Mouse (Mus musculus): ENCODE results near the gene Mctp1. TPM values are rescaled to one million over a fixed set of nuclear protein-coding genes. Genes with fewer than 3 reads are reported as not detected.
"Not testable (repeated sequence)": the region's sequence is repeated elsewhere in the genome, so short reads cannot be mapped to it uniquely, and the experiment has no call there.

The Mctp1 gene
- polyA plus RNA-seq (2014; fragmentation: Nextera tagmentation; extraction: Ambion mirVana): 0.37 and 0.44 TPM in 2 replicates

GRCm38 (mm10) chr13:76383972-76384663 is at the start of gene Mctp1:
Gene Mctp1 (plus strand): TSS chr13:76384535.
- H3K4me3 ChIP-seq (ENCODE audit: low read depth, low read length): peak within 1 kb of the TSS; percentile 58
- H3K9me3 ChIP-seq (ENCODE audit: control insufficient read depth, low read length): no peaks in the 10 kb centered on the region
- DNase-seq (ENCODE audit: low spot score) (peak; percentile 76), ATAC-seq (ENCODE audit: insufficient read depth, low FRiP score, low TSS enrichment) (peak; percentile 90)
- peak within 1 kb of the TSS; percentile 64 for H3K9ac ChIP-seq (ENCODE audit: low read length)
- under 1% methylated on average over 24 of the region's 62 CpGs for WGBS
- H3K4me2 ChIP-seq (ENCODE audit: low read depth): peak within 1 kb of the TSS; percentile 97
- H3K4me1 ChIP-seq (ENCODE audit: control insufficient read depth, insufficient read depth, low read length): peaks cover 2% of the 10 kb centered on the region; the same call in 1 of the 2 replicates
- no peaks in the 10 kb centered on the region for H3K36me3 ChIP-seq (ENCODE audit: control insufficient read depth, insufficient read depth, low read length)
- no peak within 1 kb of the TSS for H3K27ac ChIP-seq (ENCODE audit: low read depth, low read length)
- peaks cover 16% of the 10 kb centered on the region for H3K27me3 ChIP-seq (ENCODE audit: control insufficient read depth, insufficient read depth, low read length)

GRCm38 (mm10) chr13:76345941-76346340 is 38.4 kb upstream of the Mctp1 start:
- H3K4me3 ChIP-seq (ENCODE audit: low read depth, low read length); H3K4me1 ChIP-seq (ENCODE audit: control insufficient read depth, insufficient read depth, low read length); H3K36me3 ChIP-seq (ENCODE audit: control insufficient read depth, insufficient read depth, low read length); H3K27ac ChIP-seq (ENCODE audit: low read depth, low read length); H3K4me2 ChIP-seq (ENCODE audit: low read depth); H3K9me3 ChIP-seq (ENCODE audit: control insufficient read depth, low read length); H3K27me3 ChIP-seq (ENCODE audit: control insufficient read depth, insufficient read depth, low read length); ATAC-seq (ENCODE audit: insufficient read depth, low FRiP score, low TSS enrichment); DNase-seq (ENCODE audit: low spot score); H3K9ac ChIP-seq (ENCODE audit: low read length): not testable (repeated sequence)
- WGBS: 77% methylated on average over 19 of the region's 21 CpGs

GRCm38 (mm10) chr13:76358720-76359119 is 25.6 kb upstream of the Mctp1 start:
- H3K4me2 ChIP-seq (ENCODE audit: low read depth): no peak overlapping the region
- H3K27me3 ChIP-seq (ENCODE audit: control insufficient read depth, insufficient read depth, low read length): no peaks in the 10 kb centered on the region
- no peaks in the 10 kb centered on the region for H3K4me1 ChIP-seq (ENCODE audit: control insufficient read depth, insufficient read depth, low read length)
- no peaks in the 10 kb centered on the region for H3K9me3 ChIP-seq (ENCODE audit: control insufficient read depth, low read length)
- H3K27ac ChIP-seq (ENCODE audit: low read depth, low read length): no peak overlapping the region
- H3K36me3 ChIP-seq (ENCODE audit: control insufficient read depth, insufficient read depth, low read length): no peaks in the 10 kb centered on the region
- no peak overlapping the region for H3K4me3 ChIP-seq (ENCODE audit: low read depth, low read length)
- H3K9ac ChIP-seq (ENCODE audit: low read length): no peak overlapping the region
- DNase-seq (ENCODE audit: low spot score) (peak; percentile 12), ATAC-seq (ENCODE audit: insufficient read depth, low FRiP score, low TSS enrichment) (no peak)

GRCm38 (mm10) chr13:76384664-76385435 is 515 bp downstream of the Mctp1 start:
- Histone ChIP-seq H3K9ac (ENCODE audit: low read length) (peak overlapping the region; percentile 64), H3K4me2 (ENCODE audit: low read depth) (peak overlapping the region; percentile 97), H3K27ac (ENCODE audit: low read depth, low read length) (no peak overlapping the region), H3K9me3 (ENCODE audit: control insufficient read depth, low read length) (no peaks in the 10 kb centered on the region), H3K4me1 (ENCODE audit: control insufficient read depth, insufficient read depth, low read length) (peaks cover 2% of the 10 kb centered on the region; the same call in 1 of the 2 replicates), H3K36me3 (ENCODE audit: control insufficient read depth, insufficient read depth, low read length) (no peaks in the 10 kb centered on the region), H3K27me3 (ENCODE audit: control insufficient read depth, insufficient read depth, low read length) (peaks cover 16% of the 10 kb centered on the region), H3K4me3 (ENCODE audit: low read depth, low read length) (peak overlapping the region; percentile 58)
- DNase-seq (ENCODE audit: low spot score) (peak; percentile 81), ATAC-seq (ENCODE audit: insufficient read depth, low FRiP score, low TSS enrichment) (peak; percentile 91)
- WGBS: 2% methylated on average over 54 of the region's 58 CpGs

- Histone ChIP-seq H3K4me3 (ENCODE audit: low read depth, low read length) (no peak overlapping the region), H3K27me3 (ENCODE audit: control insufficient read depth, insufficient read depth, low read length) (peaks cover 10% of the 10 kb centered on the region), H3K9me3 (ENCODE audit: control insufficient read depth, low read length) (no peaks in the 10 kb centered on the region), H3K4me1 (ENCODE audit: control insufficient read depth, insufficient read depth, low read length) (peaks cover 2% of the 10 kb centered on the region; the same call in 1 of the 2 replicates), H3K4me2 (ENCODE audit: low read depth) (no peak overlapping the region), H3K36me3 (ENCODE audit: control insufficient read depth, insufficient read depth, low read length) (no peaks in the 10 kb centered on the region), H3K9ac (ENCODE audit: low read length) (no peak overlapping the region), H3K27ac (ENCODE audit: low read depth, low read length) (no peak overlapping the region)
- 71% methylated on average over 3 of the region's 3 CpGs for WGBS
- no peak for ATAC-seq (ENCODE audit: insufficient read depth, low FRiP score, low TSS enrichment)
- no peak for DNase-seq (ENCODE audit: low spot score)
Measured at GRCm38 (mm10) chr13:76388615-76389014, 4.3 kb downstream of the Mctp1 start.

GRCm38 (mm10) chr13:76391920-76392319 is 7.6 kb downstream of the Mctp1 start:
- no peak overlapping the region for H3K9ac ChIP-seq (ENCODE audit: low read length)
- no peak overlapping the region for H3K4me3 ChIP-seq (ENCODE audit: low read depth, low read length)
- no peaks in the 10 kb centered on the region for H3K9me3 ChIP-seq (ENCODE audit: control insufficient read depth, low read length)
- no peaks in the 10 kb centered on the region for H3K36me3 ChIP-seq (ENCODE audit: control insufficient read depth, insufficient read depth, low read length)
- ATAC-seq (ENCODE audit: insufficient read depth, low FRiP score, low TSS enrichment): no peak
- DNase-seq (ENCODE audit: low spot score): no peak
- no peaks in the 10 kb centered on the region for H3K27me3 ChIP-seq (ENCODE audit: control insufficient read depth, insufficient read depth, low read length)
- H3K27ac ChIP-seq (ENCODE audit: low read depth, low read length): no peak overlapping the region
- no peak overlapping the region for H3K4me2 ChIP-seq (ENCODE audit: low read depth)
- no peaks in the 10 kb centered on the region for H3K4me1 ChIP-seq (ENCODE audit: control insufficient read depth, insufficient read depth, low read length)
- 70% methylated on average over 2 of the region's 2 CpGs for WGBS

- Histone ChIP-seq H3K27ac (ENCODE audit: low read depth, low read length) (no peak overlapping the region), H3K4me3 (ENCODE audit: low read depth, low read length) (no peak overlapping the region), H3K27me3 (ENCODE audit: control insufficient read depth, insufficient read depth, low read length) (no peaks in the 10 kb centered on the region), H3K4me1 (ENCODE audit: control insufficient read depth, insufficient read depth, low read length) (no peaks in the 10 kb centered on the region), H3K36me3 (ENCODE audit: control insufficient read depth, insufficient read depth, low read length) (no peaks in the 10 kb centered on the region), H3K9me3 (ENCODE audit: control insufficient read depth, low read length) (no peaks in the 10 kb centered on the region), H3K4me2 (ENCODE audit: low read depth) (no peak overlapping the region), H3K9ac (ENCODE audit: low read length) (no peak overlapping the region)
- ATAC-seq (ENCODE audit: insufficient read depth, low FRiP score, low TSS enrichment) (no peak), DNase-seq (ENCODE audit: low spot score) (no peak)
- WGBS: 84% methylated on average over 3 of the region's 3 CpGs
Measured at GRCm38 (mm10) chr13:76393106-76393505, 8.8 kb downstream of the Mctp1 start.

GRCm38 (mm10) chr13:76395906-76396305 is 11.6 kb downstream of the Mctp1 start:
- no peak for DNase-seq (ENCODE audit: low spot score)
- no peak for ATAC-seq (ENCODE audit: insufficient read depth, low FRiP score, low TSS enrichment)
- H3K36me3 ChIP-seq (ENCODE audit: control insufficient read depth, insufficient read depth, low read length): no peaks in the 10 kb centered on the region
- H3K4me3 ChIP-seq (ENCODE audit: low read depth, low read length): no peak overlapping the region
- H3K27me3 ChIP-seq (ENCODE audit: control insufficient read depth, insufficient read depth, low read length): no peaks in the 10 kb centered on the region
- no peaks in the 10 kb centered on the region for H3K4me1 ChIP-seq (ENCODE audit: control insufficient read depth, insufficient read depth, low read length)
- no peak overlapping the region for H3K27ac ChIP-seq (ENCODE audit: low read depth, low read length)
- H3K4me2 ChIP-seq (ENCODE audit: low read depth): no peak overlapping the region
- H3K9ac ChIP-seq (ENCODE audit: low read length): no peak overlapping the region
- H3K9me3 ChIP-seq (ENCODE audit: control insufficient read depth, low read length): no peaks in the 10 kb centered on the region

GRCm38 (mm10) chr13:76409296-76409695 is 25.0 kb downstream of the Mctp1 start:
- H3K4me3 ChIP-seq (ENCODE audit: low read depth, low read length): no peak overlapping the region
- ATAC-seq (ENCODE audit: insufficient read depth, low FRiP score, low TSS enrichment) (no peak), DNase-seq (ENCODE audit: low spot score) (no peak)
- WGBS: 87% methylated on average over 2 of the region's 2 CpGs
- H3K36me3 ChIP-seq (ENCODE audit: control insufficient read depth, insufficient read depth, low read length): no peaks in the 10 kb centered on the region
- H3K9me3 ChIP-seq (ENCODE audit: control insufficient read depth, low read length): no peaks in the 10 kb centered on the region
- no peak overlapping the region for H3K9ac ChIP-seq (ENCODE audit: low read length)
- H3K27ac ChIP-seq (ENCODE audit: low read depth, low read length): no peak overlapping the region
- no peaks in the 10 kb centered on the region for H3K27me3 ChIP-seq (ENCODE audit: control insufficient read depth, insufficient read depth, low read length)
- H3K4me2 ChIP-seq (ENCODE audit: low read depth): no peak overlapping the region
- H3K4me1 ChIP-seq (ENCODE audit: control insufficient read depth, insufficient read depth, low read length): no peaks in the 10 kb centered on the region
